Mouse (Mus musculus) heart, postnatal 10 days (tissue): ENCODE measurements around the gene Slc2a5. TPM values are rescaled to one million over a fixed set of nuclear protein-coding genes. Genes with fewer than 3 reads are reported as not detected.

Experiments
- DNase-seq, 2 experiments: peaks; one replicate each; pipeline ENCODE4 v3.0.0; 2021
- intact Hi-C: fragments of 180-260 bp; cut with DNase I; formaldehyde crosslinking; loops from one replicate; pipeline ENCODE4 v1.15.1; 2025
- total RNA-seq, 2 experiments: library from RNA; stranded (reverse); gene quantifications; 2 replicates each; pipeline ENCODE4 v1.2.3; 2021

The Slc2a5 gene
- total RNA-seq, 2 experiments from 2014 or later: 0.25 TPM; not detected in 1

GRCm38 (mm10) chr4:150137368-150138083 is 18.4 kb downstream of the Slc2a5 start:
- intact Hi-C loops: loop anchor here (5.0 kb wide), 1 partner anchor 80 kb away; no protein-coding TSS in a partner anchor
- DNase-seq: no peak

GRCm38 (mm10) chr4:150138084-150138543 is 19.0 kb downstream of the Slc2a5 start:
- DNase-seq: peak; percentile 47 to 63
- intact Hi-C loops: loop anchor here (5.0 kb wide), 1 partner anchor 79 kb away; no protein-coding TSS in a partner anchor

- DNase-seq: no peak
- intact Hi-C loops: loop anchor here (5.0 kb wide), 1 partner anchor 78 kb away; no protein-coding TSS in a partner anchor
Measured at GRCm38 (mm10) chr4:150139090-150139489, 20.0 kb downstream of the Slc2a5 start.

DNA sequence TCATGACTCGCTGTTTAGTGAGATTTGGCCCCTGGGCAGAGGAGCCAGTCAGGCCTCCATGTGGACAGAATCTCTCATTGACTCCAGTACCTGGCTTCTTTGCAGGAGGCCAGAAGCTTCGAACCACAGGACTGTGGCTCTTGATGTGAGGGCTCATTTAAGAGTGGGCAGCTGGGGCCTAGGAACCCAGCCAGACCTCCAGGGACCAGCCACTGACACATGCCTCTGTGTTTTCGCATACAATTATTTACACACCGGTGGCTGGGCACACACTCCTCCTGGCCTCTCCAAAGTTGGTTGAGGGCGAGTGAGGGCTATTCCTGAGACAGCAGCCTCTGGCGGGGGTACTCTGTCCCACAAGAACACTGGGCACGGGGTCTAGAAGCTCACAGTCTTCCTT is 21.3 kb downstream of the Slc2a5 start:
- intact Hi-C loops: no loop called here
- DNase-seq: no peak

DNA sequence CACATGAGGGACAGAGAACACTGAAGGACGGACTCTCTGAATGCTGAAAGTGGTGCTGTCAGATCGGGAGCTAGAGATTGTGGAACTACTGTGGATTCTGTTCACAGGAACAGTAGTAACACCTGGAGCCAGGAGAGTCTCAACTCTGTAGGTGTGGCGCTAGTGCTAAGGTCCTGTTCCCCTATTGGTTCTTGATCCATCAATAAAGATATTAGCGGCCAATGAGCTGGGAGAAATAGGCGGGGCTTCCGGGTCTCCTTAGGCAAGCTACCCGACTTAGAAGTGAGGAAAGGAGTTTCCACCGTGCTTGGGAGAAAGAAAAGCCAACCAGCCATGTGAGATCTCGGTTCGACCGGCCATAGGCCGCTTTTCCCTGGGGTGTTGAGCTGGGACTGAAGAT is 25.2 kb downstream of the Slc2a5 start:
- DNase-seq: no peak
- intact Hi-C loops: no loop called here

- intact Hi-C loops: no loop called here
- no peak for DNase-seq
Measured at GRCm38 (mm10) chr4:150146286-150146685, 27.2 kb downstream of the Slc2a5 start.

DNA sequence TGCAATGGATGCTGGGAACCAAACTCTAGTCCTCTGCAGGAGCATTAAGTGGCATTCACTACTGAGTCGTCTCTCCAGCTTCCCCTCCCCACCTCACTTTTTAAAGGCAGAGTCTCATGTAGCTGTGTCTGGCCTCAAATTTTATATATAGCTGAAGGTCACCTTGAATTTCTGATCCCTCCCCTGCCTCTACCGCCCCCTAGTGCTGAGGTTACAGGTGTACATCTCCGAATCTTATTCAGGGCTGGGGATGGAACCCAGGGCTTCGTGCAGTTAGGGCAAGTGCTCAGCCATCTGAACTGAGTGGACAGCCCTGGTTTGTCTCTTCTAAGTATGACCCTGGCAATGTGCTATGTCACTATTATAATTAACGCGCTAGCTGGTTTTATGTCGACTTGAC is 32.0 kb downstream of the Slc2a5 start:
- intact Hi-C loops: no loop called here
- DNase-seq: no peak

DNA sequence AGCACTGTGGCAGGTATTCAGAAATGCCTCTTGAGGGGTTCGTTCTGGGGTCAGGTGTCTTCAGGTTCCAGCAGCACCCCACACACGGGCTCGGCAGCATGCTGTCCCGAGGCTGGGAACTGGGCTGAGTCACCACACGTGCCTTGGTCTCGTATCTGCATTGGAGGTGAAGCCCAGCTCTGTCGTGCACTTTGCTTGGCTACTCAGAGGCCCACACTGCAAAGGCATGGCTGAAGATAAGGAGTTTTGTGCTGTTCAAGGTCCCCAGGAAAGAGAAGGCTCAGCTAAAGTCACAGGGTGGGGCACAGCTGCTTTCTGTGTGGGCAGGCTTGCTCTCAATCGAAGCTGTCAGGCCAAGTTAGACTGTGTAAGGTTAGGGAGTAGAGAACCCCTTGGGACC is 33.4 kb downstream of the Slc2a5 start:
- no peak for DNase-seq
- intact Hi-C loops: no loop called here

GRCm38 (mm10) chr4:150155301-150155700 is 36.2 kb downstream of the Slc2a5 start:
- intact Hi-C loops: no loop called here

DNA sequence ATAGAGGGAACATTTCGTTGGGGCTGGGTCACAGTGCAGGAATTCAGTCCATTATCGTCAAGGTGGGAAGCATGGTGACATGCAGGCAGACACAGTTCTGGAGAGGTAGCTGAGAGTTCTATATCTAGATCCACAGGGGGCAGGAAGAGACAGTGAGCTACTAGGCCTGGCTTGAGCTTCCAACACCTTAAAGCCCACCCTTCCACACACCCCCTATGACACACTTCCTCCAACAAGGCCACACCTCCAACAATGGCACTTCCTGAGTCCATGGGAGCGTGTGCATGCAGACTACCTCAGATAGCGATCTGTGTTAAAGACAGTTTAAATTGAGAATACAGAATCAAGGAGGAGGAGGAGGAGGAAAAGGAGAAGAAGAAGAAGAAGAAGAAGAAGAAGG is 36.6 kb downstream of the Slc2a5 start:
- no peak for DNase-seq

More at GRCm38 (mm10) chr4:150155301-150155700, 36.2 kb downstream of the Slc2a5 start:
- DNase-seq: no peak

GRCm38 (mm10) chr4:150157348-150157882 is 38.3 kb downstream of the Slc2a5 start:
- intact Hi-C loops: no loop called here

More for the DNA sequence above, 36.6 kb downstream of the Slc2a5 start:
- intact Hi-C loops: no loop called here

DNA sequence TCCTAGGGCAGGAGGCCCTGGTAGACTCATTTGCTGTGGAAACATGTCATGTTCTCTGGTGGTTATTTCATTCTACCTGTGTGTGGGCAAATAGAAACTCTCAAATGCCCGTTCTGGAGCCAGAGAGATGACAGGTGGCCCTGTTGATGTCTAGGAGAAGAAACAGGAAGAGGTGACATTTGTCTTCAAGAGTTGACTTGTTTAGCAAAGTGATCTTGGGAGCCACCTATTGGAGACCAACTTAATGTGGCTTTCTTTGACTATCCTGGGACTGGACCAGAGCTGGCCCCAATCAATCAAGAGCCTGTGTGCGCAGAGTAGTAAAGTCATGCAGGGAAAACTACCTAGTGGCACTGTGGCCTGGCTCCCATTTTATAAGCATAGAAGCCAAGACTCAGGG is 40.4 kb downstream of the Slc2a5 start:
- DNase-seq: no peak
- intact Hi-C loops: no loop called here

More at GRCm38 (mm10) chr4:150157348-150157882, 38.3 kb downstream of the Slc2a5 start:
- DNase-seq: no peak

- no peak for DNase-seq
- intact Hi-C loops: no loop called here
Measured at GRCm38 (mm10) chr4:150162561-150163169, 43.6 kb downstream of the Slc2a5 start.

- no peak for DNase-seq
- intact Hi-C loops: no loop called here
Measured at GRCm38 (mm10) chr4:150164875-150165274, 45.8 kb downstream of the Slc2a5 start.

GRCm38 (mm10) chr4:150168406-150168805 is 49.3 kb downstream of the Slc2a5 start:
- intact Hi-C loops: no loop called here
- no peak for DNase-seq

- intact Hi-C loops: loop anchor here (2.0 kb wide), 1 partner anchor 47 kb away; no protein-coding TSS in a partner anchor
Measured at GRCm38 (mm10) chr4:150172107-150172506, 53.0 kb downstream of the Slc2a5 start.

GRCm38 (mm10) chr4:150173281-150173680 is 54.2 kb downstream of the Slc2a5 start:
- intact Hi-C loops: loop anchor here (2.0 kb wide), 1 partner anchor 46 kb away; no protein-coding TSS in a partner anchor
- DNase-seq: peak; percentile 40 to 67

More at GRCm38 (mm10) chr4:150172107-150172506, 53.0 kb downstream of the Slc2a5 start:
- DNase-seq: no peak

GRCm38 (mm10) chr4:150174027-150174426 is 54.9 kb downstream of the Slc2a5 start:
- intact Hi-C loops: no loop called here
- no peak for DNase-seq

GRCm38 (mm10) chr4:150176535-150176934 is 57.5 kb downstream of the Slc2a5 start:
- peak; percentile 45 to 60 for DNase-seq

GRCm38 (mm10) chr4:150177122-150177521 is 58.0 kb downstream of the Slc2a5 start:
- DNase-seq: no peak
- intact Hi-C loops: loop anchor here (2.0 kb wide), 1 partner anchor 64 kb away; no protein-coding TSS in a partner anchor

More at GRCm38 (mm10) chr4:150176535-150176934, 57.5 kb downstream of the Slc2a5 start:
- intact Hi-C loops: loop anchor here (1.0 to 2.0 kb wide), 2 partner anchors 43 to 64 kb away; no protein-coding TSS in a partner anchor

GRCm38 (mm10) chr4:150178131-150178530 is 59.0 kb downstream of the Slc2a5 start:
- intact Hi-C loops: no loop called here

More at GRCm38 (mm10) chr4:150178131-150178530, 59.0 kb downstream of the Slc2a5 start:
- no peak for DNase-seq
